Mouse (Mus musculus) kidney, postnatal 25 days (tissue): ENCODE measurements at regions not wholly inside any gene's neighbourhood (a gene's known extent, or its start where the extent isn't known, plus 50 kb on each side); places are given as distances from the start of the nearest gene placed in this dataset.

ENCODE experiments used
- DNase-seq, 2 experiments: peaks; one replicate each; pipeline ENCODE4 v3.0.0; 2021; ENCODE audit warnings: mixed read lengths in 2 of 2

GRCm38 (mm10) chr10:37439863-37440613 lies 301.3 kb upstream of the Marcks start:
- DNase-seq, result no peak

- DNase-seq, result no peak
Observed at GRCm38 (mm10) chr10:37438312-37438711, 299.6 kb upstream of the Marcks start.

- no peak for DNase-seq
Observed at GRCm38 (mm10) chr10:37436849-37437248, 298.1 kb upstream of the Marcks start.

GRCm38 (mm10) chr10:37434229-37434628 lies 295.5 kb upstream of the Marcks start:
- DNase-seq, result no peak

- no peak for DNase-seq
Observed at GRCm38 (mm10) chr10:37423047-37423446, 284.3 kb upstream of the Marcks start.

GRCm38 (mm10) chr10:37422612-37423011 lies 283.9 kb upstream of the Marcks start:
- DNase-seq, result no peak

- no peak for DNase-seq
Observed at GRCm38 (mm10) chr10:37416321-37416720, 277.6 kb upstream of the Marcks start.

- DNase-seq, result no peak
Observed at GRCm38 (mm10) chr10:37412401-37412800, 273.7 kb upstream of the Marcks start.

DNA sequence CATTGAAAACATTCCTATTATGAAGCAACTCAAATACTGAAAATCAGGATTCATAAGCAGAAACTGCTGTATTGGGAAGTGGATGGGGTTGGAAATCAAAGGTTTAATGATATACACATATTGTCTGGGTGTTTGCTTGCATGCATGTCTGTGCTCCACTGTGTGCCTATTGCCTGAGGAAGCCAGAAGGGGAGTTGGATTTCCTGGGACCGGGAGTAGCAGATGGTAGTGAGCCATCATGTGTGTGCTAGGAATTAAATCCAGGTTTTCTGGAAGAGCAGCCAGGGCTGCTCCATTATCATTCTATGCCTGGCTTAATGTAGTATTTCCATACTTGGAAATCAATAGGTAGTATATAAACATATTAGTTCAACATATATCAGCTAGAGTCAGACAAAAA lies 271.0 kb upstream of the Marcks start:
- no peak for DNase-seq

GRCm38 (mm10) chr10:37407487-37407886 lies 268.8 kb upstream of the Marcks start:
- DNase-seq, result no peak

GRCm38 (mm10) chr10:37404933-37405332 lies 266.2 kb upstream of the Marcks start:
- DNase-seq, result no peak

- no peak for DNase-seq
Observed at GRCm38 (mm10) chr10:37404407-37404806, 265.7 kb upstream of the Marcks start.

DNA sequence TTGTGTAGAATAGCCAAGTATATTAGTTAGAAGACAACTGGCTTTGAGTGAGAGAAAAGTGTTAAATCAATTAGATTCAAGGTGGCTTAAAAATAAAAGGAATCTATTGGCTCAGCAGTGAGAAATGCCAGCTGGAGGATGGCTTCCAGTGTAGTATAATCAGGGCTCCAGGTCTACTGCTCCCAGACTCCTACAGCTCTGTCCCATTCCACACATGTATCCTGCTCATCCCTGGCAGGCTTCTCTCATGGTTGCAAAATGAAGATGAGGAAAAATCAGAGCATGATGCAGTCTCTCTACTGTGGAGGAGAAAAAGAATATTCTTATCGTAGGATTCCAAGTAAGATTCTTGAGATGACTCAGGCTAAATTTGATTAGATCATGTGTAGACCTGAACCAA lies 263.7 kb upstream of the Marcks start:
- no peak for DNase-seq

DNA sequence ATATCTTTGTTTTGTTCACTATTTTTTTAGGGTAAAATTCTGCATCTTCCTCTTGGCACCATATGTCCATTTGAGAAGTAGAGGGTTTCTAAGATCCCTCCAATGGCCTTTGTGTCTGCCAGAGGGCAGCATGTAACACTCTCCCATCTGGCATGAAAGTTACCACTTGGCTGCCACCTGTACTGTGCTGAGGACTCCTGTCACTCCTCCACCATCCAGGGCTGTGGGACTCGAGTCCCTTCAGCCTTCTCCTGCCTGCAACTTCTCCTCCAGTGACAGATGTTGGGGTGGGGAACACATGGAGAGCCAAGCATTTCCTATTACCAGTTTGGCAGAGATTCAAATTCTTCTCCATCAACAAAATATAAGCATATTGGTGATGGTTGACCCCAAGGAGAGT lies 262.3 kb upstream of the Marcks start:
- DNase-seq, result no peak

DNA sequence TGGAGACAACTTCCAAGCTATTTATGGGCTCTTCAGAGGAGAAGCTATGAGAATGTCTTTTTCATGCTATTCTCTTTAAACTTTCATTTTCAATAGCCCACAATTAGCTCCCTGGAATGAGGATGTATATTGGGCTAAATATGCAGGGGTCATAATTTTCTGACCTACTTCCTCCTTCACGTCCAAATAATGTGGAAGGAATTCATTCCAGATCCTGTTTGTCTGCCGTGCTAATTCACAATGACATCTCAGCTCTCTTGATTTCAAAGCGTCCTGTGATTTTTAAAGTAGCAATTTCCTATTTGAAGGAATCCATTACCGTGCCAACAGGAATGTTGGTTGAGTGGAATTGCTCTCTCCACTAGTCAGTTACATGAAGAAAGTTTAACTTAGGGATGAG lies 261.7 kb upstream of the Marcks start:
- peak in 1 of 2 experiments; percentile 2 for DNase-seq

- DNase-seq, result peak; percentile 27 to 48
Observed at GRCm38 (mm10) chr10:37397271-37397991, 258.7 kb upstream of the Marcks start.

- DNase-seq, result no peak
Observed at GRCm38 (mm10) chr10:37390011-37390410, 251.3 kb upstream of the Marcks start.

DNA sequence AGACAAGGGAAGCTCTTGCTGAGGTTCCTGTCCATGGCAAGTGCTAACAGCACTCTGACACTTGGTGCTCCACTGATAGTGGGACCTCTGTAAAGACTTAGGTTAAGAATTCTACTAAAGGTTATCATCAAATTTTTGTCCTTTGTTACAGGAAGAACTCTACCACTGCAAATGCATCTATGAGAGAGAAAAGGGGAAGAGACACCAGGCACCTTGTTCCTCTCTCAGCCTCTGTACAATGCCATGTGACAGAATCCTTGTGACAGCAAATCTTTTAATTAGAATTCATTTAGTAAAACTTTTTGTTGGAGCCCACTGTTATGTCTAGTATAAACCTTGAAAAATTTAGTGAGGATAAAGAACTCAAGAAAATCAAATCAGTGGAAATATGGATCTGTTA lies 247.5 kb upstream of the Marcks start:
- DNase-seq, result no peak

DNA sequence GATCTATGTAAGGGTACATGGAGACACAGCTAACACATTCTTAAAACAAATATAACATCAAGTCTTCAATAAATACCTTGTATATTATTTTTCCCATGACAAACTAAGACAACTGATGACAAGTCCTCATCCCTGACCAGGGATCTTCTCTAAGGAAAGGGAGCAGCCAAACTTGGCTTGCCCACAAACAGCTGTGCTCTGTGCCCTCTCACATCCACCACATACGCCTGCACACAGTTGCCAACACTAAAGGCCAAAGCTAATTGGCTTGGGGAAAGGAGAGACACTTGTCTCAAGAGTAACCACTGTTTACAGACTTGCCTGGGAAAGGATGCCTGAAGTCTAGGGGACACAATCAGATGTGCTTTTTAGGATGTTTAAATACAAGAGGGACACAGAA lies 241.3 kb upstream of the Marcks start:
- DNase-seq, result no peak

DNA sequence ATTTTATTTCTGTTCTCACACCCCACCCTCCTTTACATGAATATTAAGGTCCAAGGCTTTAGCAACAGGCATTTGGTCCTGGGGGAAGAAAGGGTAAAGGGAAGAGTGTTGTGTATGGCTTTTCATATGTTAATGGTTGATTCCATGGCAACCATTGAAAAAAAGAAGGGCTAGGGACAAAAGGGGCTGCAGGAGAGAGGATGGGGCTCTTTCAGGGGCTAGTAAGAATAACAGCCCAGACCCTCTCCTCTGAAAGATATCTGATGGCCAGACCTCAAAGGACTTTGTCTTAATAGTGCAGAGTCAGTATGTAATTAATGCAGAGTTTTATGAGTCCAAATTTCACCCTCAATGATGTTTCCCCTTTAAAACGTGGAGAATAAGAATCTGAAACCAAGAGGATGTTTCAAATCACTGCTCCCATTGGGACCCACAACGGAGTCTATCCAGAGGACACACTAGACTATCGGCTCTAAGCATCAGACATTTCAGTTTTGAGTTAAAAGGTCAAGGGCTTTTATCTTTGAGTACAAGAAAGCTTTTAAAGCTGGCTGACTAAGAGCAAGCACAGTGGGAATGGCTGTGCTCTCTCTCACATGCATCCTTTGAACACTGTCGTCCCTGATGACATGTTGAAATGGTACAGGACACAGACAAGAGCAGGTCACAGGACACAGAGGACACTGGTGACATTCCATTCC lies 239.4 kb upstream of the Marcks start:
- DNase-seq, result no peak

DNA sequence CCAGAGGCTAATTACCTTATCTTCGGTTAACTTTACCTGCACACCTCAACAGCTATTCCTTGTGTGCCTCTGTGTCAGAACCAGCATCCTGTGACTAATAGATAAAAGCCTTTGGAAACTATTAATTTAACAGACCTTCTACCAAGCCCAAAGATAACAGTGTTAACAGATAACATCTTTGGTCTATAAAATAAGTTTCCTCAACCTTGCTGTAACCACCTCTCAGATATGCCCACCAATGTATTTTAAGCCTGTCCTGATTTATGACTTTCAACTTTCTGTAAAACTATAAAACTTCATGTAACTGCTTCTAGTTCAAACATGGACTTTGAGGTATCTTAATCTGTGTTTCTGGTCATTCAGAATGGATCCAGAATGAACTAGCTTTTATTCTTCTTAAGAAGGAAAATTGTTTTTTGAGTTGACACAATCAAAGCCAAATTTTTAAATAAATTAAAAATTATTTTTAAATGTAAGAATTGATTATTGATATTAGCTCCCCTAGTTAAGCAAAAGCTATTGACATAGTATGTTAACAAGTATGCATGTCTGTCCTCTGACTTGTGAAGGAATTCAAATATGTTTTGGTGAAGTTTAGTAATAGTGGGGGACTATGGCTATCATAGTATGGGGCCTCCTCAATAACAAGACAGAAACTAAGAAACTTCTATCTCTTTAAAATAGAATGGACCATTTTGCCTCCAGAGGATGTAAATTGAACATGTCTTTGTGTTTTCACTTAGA lies 238.7 kb upstream of the Marcks start:
- DNase-seq, result no peak

DNA sequence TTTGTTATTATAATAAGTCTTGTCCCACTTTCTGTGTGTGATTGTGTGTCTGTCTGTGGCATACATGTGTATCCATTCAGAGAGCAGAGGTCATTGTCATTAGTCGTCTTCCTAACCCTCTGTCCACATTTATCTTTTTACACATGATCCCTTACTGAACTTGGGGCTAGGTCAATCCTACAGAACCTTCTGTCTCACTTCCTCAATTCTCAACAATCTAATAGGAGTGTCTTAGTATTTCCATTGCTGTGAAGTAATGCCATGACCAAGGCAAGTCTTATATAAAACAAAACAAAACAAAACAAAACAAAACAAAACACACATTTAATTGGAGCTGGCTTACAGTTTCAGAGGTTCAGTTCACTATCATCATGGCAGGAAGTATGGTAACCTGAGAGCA lies 237.5 kb upstream of the Marcks start:
- no peak for DNase-seq

GRCm38 (mm10) chr10:37375648-37376047 lies 236.9 kb upstream of the Marcks start:
- no peak for DNase-seq
